Mouse (Mus musculus) heart, embryonic 11.5 days (tissue): ENCODE results near the gene Trim67. TPM values are rescaled to one million over a fixed set of nuclear protein-coding genes. Genes with fewer than 3 reads are reported as not detected.
A peak's percentile ranks its signal among the peaks of the same experiment; 100 is the strongest.

ENCODE experiments used
- ATAC-seq: fragments of 200-750 bp; cut with Nextera tagmentation; replicated peaks from 2 replicates; pipeline ENCODE4 v1.8.0; 2017; ENCODE audit warnings: moderate library complexity; ENCODE audit not compliant: insufficient number of reproducible peaks, low FRiP score, low TSS enrichment
- H3K27ac ChIP-seq: fragments of 300-500 bp; sonication (generic); 2 replicates; pipeline ENCODE4 v1.5.1; 2014; ENCODE audit warnings: mild to moderate bottlenecking, low read depth, low read length
- H3K27me3 ChIP-seq: fragments of 300-500 bp; sonication (generic); 2 replicates; pipeline ENCODE4 v1.6.1; 2014; ENCODE audit warnings: mild to moderate bottlenecking, low read length, mixed read lengths; ENCODE audit not compliant: control insufficient read depth, insufficient read depth
- H3K36me3 ChIP-seq: fragments of 300-500 bp; sonication (generic); 2 replicates; pipeline ENCODE4 v1.6.1; 2014; ENCODE audit warnings: mild to moderate bottlenecking, low read length, moderate library complexity, mixed read lengths; ENCODE audit not compliant: control insufficient read depth, insufficient read depth
- H3K4me1 ChIP-seq: fragments of 300-500 bp; sonication (generic); 2 replicates; pipeline ENCODE4 v1.6.1; 2014; ENCODE audit warnings: low read length; ENCODE audit not compliant: control insufficient read depth, insufficient read depth
- H3K4me2 ChIP-seq: fragments of 300-500 bp; sonication (generic); 2 replicates; pipeline ENCODE4 v1.6.1; 2014; ENCODE audit warnings: mild to moderate bottlenecking, moderate library complexity
- H3K4me3 ChIP-seq: fragments of 300-500 bp; sonication (generic); 2 replicates; pipeline ENCODE4 v1.5.1; 2014; ENCODE audit warnings: low read depth, low read length
- H3K9ac ChIP-seq: fragments of 300-500 bp; sonication (generic); 2 replicates; pipeline ENCODE4 v1.6.1; 2014; ENCODE audit warnings: mild to moderate bottlenecking, low read depth, low read length, moderate library complexity
- H3K9me3 ChIP-seq: fragments of 300-500 bp; sonication (generic); replicated peaks from 2 replicates; pipeline ENCODE4 v1.6.1; 2016; ENCODE audit warnings: low read length; ENCODE audit not compliant: control insufficient read depth
- WGBS: fragments of 180-500 bp; shearing (Covaris S2); extraction: QIAGEN DNeasy Blood & Tissue Kit; methylation state at CpG from one replicate; pipeline ENCODE4 v1.1.7; 2014; ENCODE audit not compliant: insufficient replicate concordance; 5-methylcytosine and 5-hydroxymethylcytosine counted together
- polyA plus RNA-seq: library from polyadenylated mRNA; unstranded; fragments of >200 nt; fragmentation: Nextera tagmentation; extraction: Ambion mirVana; gene quantifications from 2 replicates; pipeline ENCODE4 v1.2.1, GENCODE M21; 2014

Gene Trim67
- polyA plus RNA-seq, 1 experiment from 2014 or later: 0.07 TPM

GRCm38 (mm10) chr8:124863163-124863677 is 70.3 kb downstream of the Trim67 start:
- Histone ChIP-seq H3K36me3 (peaks cover 12% of the 10 kb centered on the region), H3K4me1 (peaks cover 42% of the 10 kb centered on the region)
- under 1% methylated on average over 33 of the region's 33 CpGs for WGBS

GRCm38 (mm10) chr8:124863729-124864128 is 70.8 kb downstream of the Trim67 start:
- H3K4me2 ChIP-seq: peak overlapping the region; percentile 87
- peak overlapping the region; percentile 94 for H3K4me3 ChIP-seq
- no peaks in the 10 kb centered on the region for H3K27me3 ChIP-seq
- H3K4me1 ChIP-seq: peaks cover 46% of the 10 kb centered on the region
- peak overlapping the region; percentile 98 for H3K9ac ChIP-seq
- peaks cover 7% of the 10 kb centered on the region; the same call in 1 of the 2 replicates for H3K36me3 ChIP-seq
- no peak for ATAC-seq
- whole genome bisulfite sequencing: 16% methylated on average over 8 of the region's 8 CpGs
- H3K9me3 ChIP-seq: no peaks in the 10 kb centered on the region
- peak overlapping the region; percentile 92; the same call in 1 of the 2 replicates for H3K27ac ChIP-seq

More at GRCm38 (mm10) chr8:124863163-124863677, 70.3 kb downstream of the Trim67 start:
- peak overlapping the region; percentile 94 for H3K4me3 ChIP-seq
- ATAC-seq: peak; percentile 72
- H3K27ac ChIP-seq: peak overlapping the region; percentile 92
- peak overlapping the region; percentile 87 for H3K4me2 ChIP-seq
- H3K9me3 ChIP-seq: no peaks in the 10 kb centered on the region
- no peaks in the 10 kb centered on the region for H3K27me3 ChIP-seq
- H3K9ac ChIP-seq: peak overlapping the region; percentile 98

GRCm38 (mm10) chr8:124866669-124867068 is 73.8 kb downstream of the Trim67 start:
- Histone ChIP-seq H3K36me3 (0 out of 2 replicates have a peak, but pooled peaks cover 3% of the 10 kb centered on the region), H3K4me1 (peaks cover 39% of the 10 kb centered on the region), H3K27ac (peak overlapping the region; percentile 18; the same call in 1 of the 2 replicates), H3K9me3 (no peaks in the 10 kb centered on the region), H3K27me3 (no peaks in the 10 kb centered on the region), H3K4me3 (no peak overlapping the region), H3K4me2 (no peak overlapping the region), H3K9ac (no peak overlapping the region)
- WGBS: 31% methylated on average over 3 of the region's 3 CpGs
- ATAC-seq: no peak

GRCm38 (mm10) chr8:124867126-124867525 is 74.2 kb downstream of the Trim67 start:
- Histone ChIP-seq H3K4me1 (peaks cover 36% of the 10 kb centered on the region), H3K27ac (0 out of 2 replicates have a peak overlapping the region, but pooled peaks have one; percentile 18), H3K9me3 (no peaks in the 10 kb centered on the region), H3K27me3 (no peaks in the 10 kb centered on the region), H3K4me2 (no peak overlapping the region), H3K4me3 (no peak overlapping the region), H3K9ac (no peak overlapping the region), H3K36me3 (peaks cover 7% of the 10 kb centered on the region; the same call in 1 of the 2 replicates)
- 28% methylated on average over 2 of the region's 2 CpGs for WGBS
- no peak for ATAC-seq

GRCm38 (mm10) chr8:124869708-124870107 is 76.8 kb downstream of the Trim67 start:
- no peak overlapping the region for H3K27ac ChIP-seq
- peaks cover 39% of the 10 kb centered on the region for H3K4me1 ChIP-seq
- H3K9ac ChIP-seq: no peak overlapping the region
- H3K4me2 ChIP-seq: no peak overlapping the region
- no peaks in the 10 kb centered on the region for H3K9me3 ChIP-seq
- no peaks in the 10 kb centered on the region for H3K27me3 ChIP-seq
- H3K36me3 ChIP-seq: peaks cover 23% of the 10 kb centered on the region
- WGBS: 59% methylated on average over 6 of the region's 6 CpGs
- no peak for ATAC-seq
- H3K4me3 ChIP-seq: no peak overlapping the region

- no peaks in the 10 kb centered on the region for H3K27me3 ChIP-seq
- no peak overlapping the region for H3K27ac ChIP-seq
- H3K9ac ChIP-seq: no peak overlapping the region
- peaks cover 29% of the 10 kb centered on the region for H3K4me1 ChIP-seq
- ATAC-seq: no peak
- H3K4me3 ChIP-seq: no peak overlapping the region
- H3K36me3 ChIP-seq: peaks cover 26% of the 10 kb centered on the region
- 92% methylated on average over 7 of the region's 7 CpGs for WGBS
- H3K9me3 ChIP-seq: no peaks in the 10 kb centered on the region
- H3K4me2 ChIP-seq: no peak overlapping the region
These were observed 78.6 kb downstream of the Trim67 start for GRCm38 (mm10) chr8:124871474-124871873.

GRCm38 (mm10) chr8:124872081-124872480 is 79.2 kb downstream of the Trim67 start:
- no peak overlapping the region for H3K9ac ChIP-seq
- no peak overlapping the region for H3K4me2 ChIP-seq
- peaks cover 26% of the 10 kb centered on the region for H3K36me3 ChIP-seq
- H3K9me3 ChIP-seq: no peaks in the 10 kb centered on the region
- no peak for ATAC-seq
- H3K4me3 ChIP-seq: no peak overlapping the region
- no peak overlapping the region for H3K27ac ChIP-seq
- peaks cover 23% of the 10 kb centered on the region for H3K4me1 ChIP-seq
- no peaks in the 10 kb centered on the region for H3K27me3 ChIP-seq
- WGBS: 87% methylated on average over 7 of the region's 7 CpGs

- Histone ChIP-seq H3K4me1 (peaks cover 17% of the 10 kb centered on the region), H3K9ac (no peak overlapping the region), H3K27ac (peak overlapping the region; percentile 35; the same call in 1 of the 2 replicates), H3K4me2 (no peak overlapping the region), H3K36me3 (peaks cover 26% of the 10 kb centered on the region), H3K27me3 (no peaks in the 10 kb centered on the region), H3K9me3 (no peaks in the 10 kb centered on the region), H3K4me3 (no peak overlapping the region)
- WGBS: 49% methylated on average over 5 of the region's 5 CpGs
- no peak for ATAC-seq
These were observed 79.8 kb downstream of the Trim67 start for GRCm38 (mm10) chr8:124872690-124873089.

- WGBS: 81% methylated on average over 5 of the region's 5 CpGs
- H3K27me3 ChIP-seq: no peaks in the 10 kb centered on the region
- H3K36me3 ChIP-seq: peaks cover 44% of the 10 kb centered on the region
- H3K4me3 ChIP-seq: no peak overlapping the region
- H3K4me1 ChIP-seq: peaks cover 5% of the 10 kb centered on the region; the same call in 1 of the 2 replicates
- no peak overlapping the region for H3K4me2 ChIP-seq
- H3K9me3 ChIP-seq: no peaks in the 10 kb centered on the region
- no peak overlapping the region for H3K27ac ChIP-seq
- ATAC-seq: no peak
- H3K9ac ChIP-seq: no peak overlapping the region
These were observed 85.2 kb downstream of the Trim67 start for GRCm38 (mm10) chr8:124878141-124878540.
